Mouse (Mus musculus): ENCODE measurements around the gene Snx30. TPM values are rescaled to one million over a fixed set of nuclear protein-coding genes. Genes with fewer than 3 reads are reported as not detected.

The Snx30 gene
- total and polyA plus RNA-seq, 3 experiments, result 4.2 to 8.6 TPM; not detected in 1

DNA sequence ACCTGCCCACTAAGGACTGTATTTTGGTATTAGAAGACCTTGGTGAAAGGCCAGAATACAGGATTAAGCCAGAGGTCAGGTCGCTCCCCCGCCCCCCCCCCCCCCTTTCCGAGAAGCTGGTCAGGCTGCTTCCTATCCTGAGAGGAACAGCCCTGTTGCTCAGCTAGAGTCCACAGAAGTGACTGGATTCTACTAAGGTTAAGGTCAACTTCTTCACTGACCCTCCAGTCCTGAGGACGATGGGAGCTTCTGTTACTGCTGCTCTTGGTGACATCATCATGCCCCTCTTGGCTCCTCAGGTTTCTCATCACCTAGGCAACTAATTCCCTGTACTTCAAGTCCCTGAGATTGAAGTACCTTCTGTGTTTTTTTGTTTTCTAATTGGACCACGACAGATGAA, 10.4 kb downstream of the Snx30 start:
- H3K79me2 ChIP-seq (ENCODE audit: control insufficient read depth, insufficient read depth, low read length, poor library complexity), result no peaks in the 10 kb centered on the region
- DNase-seq (ENCODE audit: low read depth, low spot score), result no peak
- no peak overlapping the region for H3K27ac ChIP-seq (ENCODE audit: control insufficient read depth, low read depth, low read length)
- H3K9me3 ChIP-seq (replicated peaks; ENCODE audit: insufficient read depth, low read length), result no peaks in the 10 kb centered on the region
- no peak overlapping the region for H3K4me3 ChIP-seq (ENCODE audit: control insufficient read depth in 1 of 2, insufficient read depth in 1 of 2, low read depth in 2 of 2, low read length in 2 of 2)
- TF ChIP-seq MAFK (IDR thresholded peaks at IDR 0.05; ENCODE audit: borderline replicate concordance, low read depth, low read length) (no peak), RCOR1 (IDR thresholded peaks at IDR 0.05; ENCODE audit: low read depth, low read length) (no peak), ZNF384 (IDR thresholded peaks at IDR 0.05; ENCODE audit: low read depth, low read length) (no peak), KAT2A (conservative IDR thresholded peaks at IDR 0.05; ENCODE audit: low read depth, low read length) (no peak), POLR2AphosphoS5 (IDR thresholded peaks at IDR 0.05; ENCODE audit: borderline replicate concordance, low read depth, low read length) (no peak), MYB (IDR thresholded peaks at IDR 0.05; ENCODE audit: low read depth, low read length) (no peak), ETS1 (IDR thresholded peaks at IDR 0.05; ENCODE audit: low read depth, low read length) (no peak), TCF12 (IDR thresholded peaks at IDR 0.05; ENCODE audit: low read depth, low read length) (no peak), SMC3 (IDR thresholded peaks at IDR 0.05; ENCODE audit: low read depth, low read length) (no peak), GATA1 (IDR thresholded peaks at IDR 0.05; ENCODE audit: low read depth, low read length) (no peak), ZMIZ1 (IDR thresholded peaks at IDR 0.05; ENCODE audit: low read depth, low read length) (no peak), POLR2A (IDR thresholded peaks at IDR 0.05; ENCODE audit: control insufficient read depth in 1 of 2, insufficient read depth in 1 of 2, low read depth in 1 of 2, low read length in 2 of 2, poor library complexity in 1 of 2) (no peak), EP300 (IDR thresholded peaks at IDR 0.05; ENCODE audit: low read depth in 1 of 2, low read length in 2 of 2) (no peak), ZC3H11A (IDR thresholded peaks at IDR 0.05; ENCODE audit: low read depth, low read length) (no peak), HCFC1 (IDR thresholded peaks at IDR 0.05; ENCODE audit: low read depth, low read length) (no peak)
- H3K36me3 ChIP-seq (ENCODE audit: control insufficient read depth in 1 of 2, insufficient read depth in 2 of 2, low read length in 2 of 2), result no peaks in the 10 kb centered on the region
- H3K27me3 ChIP-seq (ENCODE audit: control insufficient read depth in 1 of 2, insufficient read depth in 2 of 2, low read length in 2 of 2), result no peaks in the 10 kb centered on the region
- peaks cover 2 to 6% of the 10 kb centered on the region in 2 experiments; a peak in 1 of 4 replicates for H3K4me1 ChIP-seq (ENCODE audit: control insufficient read depth in 1 of 2, insufficient read depth in 2 of 2, low read length in 2 of 2)
- H3K9ac ChIP-seq (ENCODE audit: control insufficient read depth, low read depth, low read length, poor library complexity, severe bottlenecking), result no peak overlapping the region

DNA sequence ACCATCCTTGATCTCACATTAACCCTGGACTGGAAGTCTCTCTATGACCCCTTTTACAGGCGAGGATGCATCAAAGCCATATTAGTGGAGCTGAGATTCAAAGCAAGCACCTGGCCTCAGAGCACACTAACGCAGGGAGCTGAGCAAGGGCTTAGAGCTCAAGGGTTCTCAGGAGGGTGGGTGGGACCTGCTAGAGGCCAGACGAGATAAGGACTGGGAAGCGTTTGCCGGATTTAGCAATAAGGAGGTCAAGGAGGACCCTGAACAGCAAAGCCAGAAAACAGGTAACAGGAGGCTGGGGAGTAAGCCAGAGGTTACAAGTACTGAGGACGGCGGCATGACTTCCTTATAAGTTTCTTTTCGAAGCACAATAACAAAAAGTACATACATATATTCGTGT, 10.8 kb downstream of the Snx30 start:
- H3K4me3 ChIP-seq (ENCODE audit: control insufficient read depth in 1 of 2, insufficient read depth in 1 of 2, low read depth in 2 of 2, low read length in 2 of 2), result no peak overlapping the region
- H3K27me3 ChIP-seq (ENCODE audit: control insufficient read depth in 1 of 2, insufficient read depth in 2 of 2, low read length in 2 of 2), result no peaks in the 10 kb centered on the region
- H3K9me3 ChIP-seq (replicated peaks; ENCODE audit: insufficient read depth, low read length), result no peaks in the 10 kb centered on the region
- H3K36me3 ChIP-seq (ENCODE audit: control insufficient read depth in 1 of 2, insufficient read depth in 2 of 2, low read length in 2 of 2), result no peaks in the 10 kb centered on the region
- H3K79me2 ChIP-seq (ENCODE audit: control insufficient read depth, insufficient read depth, low read length, poor library complexity), result no peaks in the 10 kb centered on the region
- DNase-seq (ENCODE audit: low read depth, low spot score), result no peak
- TF ChIP-seq UBTF (IDR thresholded peaks at IDR 0.05; ENCODE audit: borderline replicate concordance, insufficient read depth, low read depth, low read length) (no peak), MAFK (IDR thresholded peaks at IDR 0.05; ENCODE audit: borderline replicate concordance, low read depth, low read length) (no peak), MYB (IDR thresholded peaks at IDR 0.05; ENCODE audit: low read depth, low read length) (no peak), RCOR1 (IDR thresholded peaks at IDR 0.05; ENCODE audit: low read depth, low read length) (no peak), TBP (IDR thresholded peaks at IDR 0.05; ENCODE audit: low read depth, low read length) (no peak), BHLHE40 (IDR thresholded peaks at IDR 0.05; ENCODE audit: borderline replicate concordance, low read depth, low read length) (no peak), TCF12 (IDR thresholded peaks at IDR 0.05; ENCODE audit: low read depth, low read length) (no peak), GABPA (IDR thresholded peaks at IDR 0.05; ENCODE audit: low read depth, low read length) (no peak), NRF1 (IDR thresholded peaks at IDR 0.05; ENCODE audit: insufficient read depth, low read depth, low read length, poor library complexity, severe bottlenecking) (no peak), MEF2A (IDR thresholded peaks at IDR 0.05; ENCODE audit: extremely low read depth, insufficient replicate concordance, low read depth, low read length, poor library complexity, severe bottlenecking) (no peak), HCFC1 (IDR thresholded peaks at IDR 0.05; ENCODE audit: low read depth, low read length) (no peak), MYC (IDR thresholded peaks at IDR 0.05; ENCODE audit: low read depth, low read length) (no peak), MXI1 (IDR thresholded peaks at IDR 0.05; ENCODE audit: low read depth, low read length) (no peak), POLR2AphosphoS5 (IDR thresholded peaks at IDR 0.05; ENCODE audit: borderline replicate concordance, low read depth, low read length) (no peak), CTCF (IDR thresholded peaks at IDR 0.05 in 2 of 3, conservative IDR thresholded peaks at IDR 0.05 in 1 of 3; ENCODE audit: control insufficient read depth in 1 of 3, insufficient read depth in 1 of 3, low read depth in 2 of 3, low read length in 3 of 3, poor library complexity in 1 of 3, severe bottlenecking in 1 of 3) (no peak), MAZ (IDR thresholded peaks at IDR 0.05; ENCODE audit: low read depth, low read length) (no peak), CHD1 (IDR thresholded peaks at IDR 0.05; ENCODE audit: low read depth, low read length) (no peak), CHD2 (IDR thresholded peaks at IDR 0.05; ENCODE audit: low read length) (no peak), ZNF384 (IDR thresholded peaks at IDR 0.05; ENCODE audit: low read depth, low read length) (no peak), SMC3 (IDR thresholded peaks at IDR 0.05; ENCODE audit: low read depth, low read length) (no peak)
- no peak overlapping the region for H3K27ac ChIP-seq (ENCODE audit: control insufficient read depth, low read depth, low read length)
- peaks cover 2 to 6% of the 10 kb centered on the region in 2 experiments; a peak in 1 of 4 replicates for H3K4me1 ChIP-seq (ENCODE audit: control insufficient read depth in 1 of 2, insufficient read depth in 2 of 2, low read length in 2 of 2)
- H3K9ac ChIP-seq (ENCODE audit: control insufficient read depth, low read depth, low read length, poor library complexity, severe bottlenecking), result no peak overlapping the region

Data from MEL (cell line).